Mouse (Mus musculus): Measurements from ENCODE around the gene Mepce.

The Mepce gene

GRCm38 (mm10) chr5:137741023-137741931 lies 46.2 kb downstream of the Mepce start, which contains the start of gene Nyap1:
Gene Nyap1, minus strand, starts transcription at chr5:137741607.
- DNase-seq (ENCODE audit: low spot score in 2 of 2) = peak; percentile 62 to 81

- DNase-seq (ENCODE audit: low spot score in 2 of 2) = no peak
These were observed 46.9 kb downstream of the Mepce start for GRCm38 (mm10) chr5:137740506-137740905.

DNA sequence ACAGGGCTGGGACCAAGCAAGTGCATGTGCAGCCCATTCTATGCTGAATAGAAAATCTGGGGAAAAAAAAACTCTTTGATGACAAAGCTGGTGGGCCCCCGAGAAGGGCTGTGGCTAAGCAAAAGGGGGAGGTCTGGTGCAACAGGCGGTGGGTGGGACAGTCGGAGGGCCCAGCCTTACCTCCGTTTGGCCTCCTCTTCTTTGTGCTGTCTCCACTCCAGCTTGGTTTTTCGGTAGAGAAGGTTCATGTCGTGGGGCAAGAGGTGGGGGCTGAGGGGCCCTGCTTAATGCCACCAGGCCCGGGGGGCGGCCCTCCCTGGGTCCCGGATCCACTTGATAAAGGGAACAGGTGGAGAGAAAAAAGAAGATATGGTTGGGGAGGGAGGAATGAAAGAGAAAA lies 48.0 kb downstream of the Mepce start:
- DNase-seq (ENCODE audit: low spot score in 2 of 2) = no peak

- DNase-seq (ENCODE audit: low spot score in 2 of 2) = no peak
These were observed 48.9 kb downstream of the Mepce start for GRCm38 (mm10) chr5:137738516-137738915.

- no peak for DNase-seq (ENCODE audit: low spot score in 2 of 2)
These were observed 50.0 kb downstream of the Mepce start for GRCm38 (mm10) chr5:137737400-137737940.

DNA sequence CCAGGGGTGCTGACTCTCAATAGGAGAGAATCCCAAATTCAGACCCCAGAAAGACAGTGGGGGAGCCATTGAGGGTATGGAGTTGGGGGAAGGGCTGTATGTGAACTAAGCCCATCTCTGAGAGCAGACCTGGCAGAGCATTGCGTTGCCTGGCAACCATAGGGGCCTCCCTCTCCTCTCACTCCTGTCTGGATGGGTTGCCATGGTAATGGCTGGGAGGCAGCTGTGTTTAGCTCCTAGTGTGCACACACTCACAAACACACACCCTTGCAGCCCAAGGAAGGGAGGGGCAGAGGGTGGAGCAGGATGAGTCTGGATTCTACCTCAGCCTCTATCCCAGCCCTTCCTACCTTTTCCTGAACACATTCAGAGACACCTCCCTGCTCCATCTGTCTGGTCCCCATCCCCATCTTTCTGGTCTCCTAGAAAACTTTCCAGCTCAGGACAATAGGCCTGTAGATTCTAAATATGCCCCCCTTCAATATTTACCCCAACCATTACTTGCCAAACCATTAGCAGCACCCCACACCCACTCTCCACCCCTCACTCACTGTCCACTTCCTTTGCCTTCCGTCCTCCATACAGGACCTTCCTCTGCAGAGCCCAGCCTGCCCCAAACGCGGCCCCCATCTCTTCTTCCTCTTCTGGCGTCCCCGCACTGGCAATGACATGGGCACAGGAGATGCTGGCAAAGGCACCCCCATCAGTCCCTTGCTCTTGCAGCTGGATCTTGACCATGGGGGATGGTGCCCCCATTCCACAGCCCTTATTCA lies 53.0 kb downstream of the Mepce start:
- DNase-seq (ENCODE audit: low spot score in 2 of 2) = no peak

DNA sequence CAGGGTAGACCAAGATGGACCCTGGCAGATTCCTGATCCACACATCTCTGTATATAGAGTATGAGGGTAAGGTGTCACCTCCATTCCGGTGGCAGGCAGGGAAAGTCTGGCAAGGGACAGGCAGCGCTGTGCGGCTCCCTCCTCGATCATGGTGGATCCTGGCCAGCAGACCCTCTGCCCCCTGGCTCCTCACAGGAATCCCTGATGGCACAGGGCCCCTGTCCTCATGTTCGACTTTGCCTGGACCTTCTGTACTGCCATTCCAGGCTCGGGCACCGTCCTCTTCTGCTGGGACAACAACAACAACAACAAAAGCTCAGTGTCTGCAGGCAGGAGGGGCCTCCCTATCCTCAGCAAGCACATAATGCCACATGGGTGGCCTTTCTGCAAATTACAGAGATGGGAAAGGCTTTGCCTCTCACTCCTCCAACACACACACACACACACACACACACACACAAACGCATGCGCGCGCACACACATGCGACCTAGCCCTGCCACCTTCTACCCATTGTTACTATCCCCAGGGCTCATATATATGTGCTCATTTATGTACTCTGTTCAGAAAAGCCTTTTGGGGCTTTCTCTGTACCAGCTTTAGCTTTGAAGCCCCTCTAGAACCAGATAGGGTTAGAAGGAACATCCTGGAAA lies 53.7 kb downstream of the Mepce start:
- no peak for DNase-seq (ENCODE audit: low spot score in 2 of 2)

All from urinary bladder, adult 18-20 months (tissue).